Mouse (Mus musculus) midbrain, embryonic 16.5 days (tissue): ENCODE data around the gene Sox11. TPM values are rescaled to one million over a fixed set of nuclear protein-coding genes. Genes with fewer than 3 reads are reported as not detected.
A peak's percentile ranks its signal among the peaks of the same experiment; 100 is the strongest.

Experiments used
- ATAC-seq: fragments of 200-750 bp; cut with Nextera tagmentation; 2 replicates; pipeline ENCODE4 v1.8.0; 2017; ENCODE audit warnings: moderate TSS enrichment
- H3K27ac ChIP-seq: fragments of 300-500 bp; sonication (generic); 2 replicates; pipeline ENCODE4 v1.5.1; 2014; ENCODE audit warnings: mild to moderate bottlenecking, low read length, mixed read lengths
- H3K27me3 ChIP-seq: fragments of 300-500 bp; sonication (generic); 2 replicates; pipeline ENCODE4 v1.6.1; 2014; ENCODE audit warnings: low read depth, low read length, mixed read lengths; ENCODE audit not compliant: control insufficient read depth, insufficient read depth
- H3K36me3 ChIP-seq: fragments of 300-500 bp; sonication (generic); 2 replicates; pipeline ENCODE4 v1.6.1; 2014; ENCODE audit warnings: mild to moderate bottlenecking, low read length, moderate library complexity, mixed read lengths; ENCODE audit not compliant: control insufficient read depth, insufficient read depth
- H3K4me1 ChIP-seq: fragments of 300-500 bp; sonication (generic); 2 replicates; pipeline ENCODE4 v1.6.1; 2014; ENCODE audit warnings: mild to moderate bottlenecking, low read length, mixed read lengths; ENCODE audit not compliant: control insufficient read depth, insufficient read depth
- H3K4me2 ChIP-seq: fragments of 300-500 bp; sonication (generic); 2 replicates; pipeline ENCODE4 v1.6.1; 2014; ENCODE audit warnings: mild to moderate bottlenecking, low read length, mixed read lengths
- H3K4me3 ChIP-seq: fragments of 300-500 bp; sonication (generic); 2 replicates; pipeline ENCODE4 v1.5.1; 2014; ENCODE audit warnings: low read depth, mild to moderate bottlenecking, low read length, moderate library complexity, mixed read lengths
- H3K9ac ChIP-seq: fragments of 300-500 bp; sonication (generic); 2 replicates; pipeline ENCODE4 v1.6.1; 2014; ENCODE audit warnings: low read depth, low read length, mixed read lengths
- H3K9me3 ChIP-seq: fragments of 300-500 bp; sonication (generic); replicated peaks from 2 replicates; pipeline ENCODE4 v1.6.1; 2014; ENCODE audit warnings: mild to moderate bottlenecking, low read length, mixed read lengths; ENCODE audit not compliant: control insufficient read depth, poor library complexity, severe bottlenecking
- WGBS: fragments of 180-500 bp; shearing (Covaris S2); extraction: QIAGEN DNeasy Blood & Tissue Kit; methylation state at CpG from one replicate; pipeline ENCODE4 v1.1.7; 2014; 5-methylcytosine and 5-hydroxymethylcytosine counted together
- polyA plus RNA-seq: library from polyadenylated mRNA; unstranded; fragments of >200 nt; fragmentation: Nextera tagmentation; extraction: Ambion mirVana; gene quantifications from 2 replicates; pipeline ENCODE4 v1.2.1, GENCODE M21; 2015

Sox11 gene
- polyA plus RNA-seq, 1 experiment from 2014 or later = 371 TPM

- Histone ChIP-seq H3K36me3 (no peaks in the 10 kb centered on the region), H3K4me2 (no peak overlapping the region), H3K9me3 (no peaks in the 10 kb centered on the region), H3K27ac (no peak overlapping the region), H3K9ac (no peak overlapping the region), H3K4me1 (no peaks in the 10 kb centered on the region; the same call in 1 of the 2 replicates), H3K27me3 (no peaks in the 10 kb centered on the region), H3K4me3 (no peak overlapping the region)
- no peak for ATAC-seq
- 88% methylated on average over 8 of the region's 8 CpGs for WGBS
Measured at GRCm38 (mm10) chr12:27312985-27313384, 29.4 kb downstream of the Sox11 start.

- no peaks in the 10 kb centered on the region for H3K36me3 ChIP-seq
- no peak for ATAC-seq
Measured at GRCm38 (mm10) chr12:27311854-27312466, 30.4 kb downstream of the Sox11 start.

GRCm38 (mm10) chr12:27311316-27311832, 31.0 kb downstream of the Sox11 start:
- no peak overlapping the region for H3K4me2 ChIP-seq
- WGBS = 48% methylated on average over 5 of the region's 5 CpGs
- H3K27ac ChIP-seq = no peak overlapping the region
- no peaks in the 10 kb centered on the region; the same call in 1 of the 2 replicates for H3K4me1 ChIP-seq
- no peaks in the 10 kb centered on the region for H3K9me3 ChIP-seq
- H3K4me3 ChIP-seq = no peak overlapping the region
- ATAC-seq = no peak
- no peaks in the 10 kb centered on the region for H3K36me3 ChIP-seq
- no peaks in the 10 kb centered on the region for H3K27me3 ChIP-seq
- no peak overlapping the region for H3K9ac ChIP-seq

More at GRCm38 (mm10) chr12:27311854-27312466, 30.4 kb downstream of the Sox11 start:
- Histone ChIP-seq H3K4me1 (no peaks in the 10 kb centered on the region; the same call in 1 of the 2 replicates), H3K27ac (no peak overlapping the region), H3K4me3 (no peak overlapping the region), H3K27me3 (no peaks in the 10 kb centered on the region), H3K4me2 (no peak overlapping the region), H3K9ac (no peak overlapping the region), H3K9me3 (no peaks in the 10 kb centered on the region)
- WGBS = 19% methylated on average over 9 of the region's 9 CpGs

DNA sequence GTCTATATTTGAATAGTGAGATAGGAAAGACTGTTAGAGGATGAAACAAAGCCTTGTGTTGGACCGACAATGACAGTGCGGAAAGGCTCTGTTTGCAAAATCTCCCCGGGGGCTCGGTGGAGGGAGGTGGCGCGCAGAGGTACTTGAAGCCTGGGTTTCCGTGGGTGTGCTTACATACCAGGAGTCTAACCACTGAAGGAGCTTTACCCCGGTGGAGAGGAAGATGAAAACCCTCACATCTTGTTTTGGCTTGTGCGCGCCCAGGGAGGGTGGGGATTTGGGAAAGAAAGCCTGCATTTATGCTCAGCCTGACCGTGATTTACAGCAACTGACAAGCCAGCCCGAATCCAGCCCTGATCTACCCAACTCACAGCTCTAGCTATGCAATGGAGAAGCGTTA, 31.7 kb downstream of the Sox11 start:
- Histone ChIP-seq H3K36me3 (no peaks in the 10 kb centered on the region), H3K4me3 (no peak overlapping the region), H3K4me1 (no peaks in the 10 kb centered on the region; the same call in 1 of the 2 replicates), H3K27me3 (no peaks in the 10 kb centered on the region), H3K4me2 (no peak overlapping the region), H3K27ac (no peak overlapping the region), H3K9ac (no peak overlapping the region), H3K9me3 (no peaks in the 10 kb centered on the region)
- WGBS = 81% methylated on average over 13 of the region's 13 CpGs
- ATAC-seq = no peak

DNA sequence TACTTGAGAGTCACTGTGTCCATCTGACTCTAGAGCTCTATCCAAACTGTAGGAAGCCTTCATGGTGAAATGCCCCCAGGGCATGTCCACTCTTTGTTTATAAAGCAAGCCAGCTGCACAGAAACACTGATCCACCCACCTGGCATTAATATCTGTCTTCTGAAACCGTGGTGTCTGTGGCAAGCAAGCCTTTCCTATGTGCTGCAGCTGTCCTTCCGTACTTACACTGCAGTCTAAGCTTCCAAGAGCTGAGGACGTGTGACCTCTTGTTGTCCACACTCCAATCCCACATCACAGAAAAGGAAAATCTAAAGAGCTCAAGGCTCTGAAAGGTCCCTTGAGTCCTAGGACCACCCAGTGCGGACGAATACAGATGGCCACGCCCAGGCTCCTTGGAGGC, 32.4 kb downstream of the Sox11 start:
- 87% methylated on average over 6 of the region's 6 CpGs for WGBS
- no peak overlapping the region for H3K4me3 ChIP-seq
- H3K9me3 ChIP-seq = no peaks in the 10 kb centered on the region
- no peak overlapping the region for H3K9ac ChIP-seq
- H3K4me2 ChIP-seq = no peak overlapping the region
- no peaks in the 10 kb centered on the region for H3K27me3 ChIP-seq
- no peak for ATAC-seq
- H3K27ac ChIP-seq = no peak overlapping the region
- H3K4me1 ChIP-seq = no peaks in the 10 kb centered on the region; the same call in 1 of the 2 replicates
- no peaks in the 10 kb centered on the region for H3K36me3 ChIP-seq

DNA sequence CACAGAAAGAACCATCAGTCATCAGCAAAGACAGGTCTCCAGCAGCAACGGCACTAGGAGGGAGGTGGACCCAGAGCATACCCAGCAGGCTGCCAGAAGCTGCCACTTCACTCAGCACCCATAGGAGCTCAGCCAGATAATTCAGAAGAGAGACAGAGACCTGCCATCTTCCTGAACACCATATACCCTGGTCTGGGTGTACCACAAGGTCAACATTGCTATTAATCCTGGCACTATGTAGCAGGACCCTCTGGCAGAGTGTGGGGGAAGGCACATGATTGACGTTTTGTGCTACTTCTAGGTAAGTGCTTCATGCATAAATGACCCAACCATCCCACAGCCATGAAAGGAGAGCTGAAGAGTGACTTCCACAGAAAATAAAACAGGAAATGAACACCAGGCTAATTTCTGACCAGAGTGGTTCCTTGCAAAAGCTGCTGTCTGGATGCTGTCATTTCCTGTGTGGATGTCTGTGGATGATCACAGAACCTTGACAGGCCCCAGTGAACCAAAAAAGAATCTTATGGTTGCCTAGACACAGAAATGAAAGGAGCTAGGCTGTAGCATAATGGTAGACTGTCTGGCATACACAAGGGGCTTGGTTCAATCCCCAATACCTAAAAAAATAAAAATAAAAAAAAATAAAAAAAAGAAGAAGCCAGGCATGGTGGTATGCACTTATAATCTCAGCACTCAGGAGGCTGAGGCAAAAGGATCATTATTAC, 37.5 kb downstream of the Sox11 start:
- H3K4me3 ChIP-seq = no peak overlapping the region
- no peak overlapping the region for H3K4me2 ChIP-seq
- no peaks in the 10 kb centered on the region for H3K9me3 ChIP-seq
- no peak overlapping the region for H3K9ac ChIP-seq
- no peaks in the 10 kb centered on the region for H3K4me1 ChIP-seq
- no peaks in the 10 kb centered on the region for H3K36me3 ChIP-seq
- no peaks in the 10 kb centered on the region for H3K27me3 ChIP-seq
- no peak for ATAC-seq
- 59% methylated on average over 2 of the region's 2 CpGs for WGBS
- 0 out of 2 replicates have a peak overlapping the region, but pooled peaks have one; percentile 22 for H3K27ac ChIP-seq

GRCm38 (mm10) chr12:27303190-27303589, 39.2 kb downstream of the Sox11 start:
- Histone ChIP-seq H3K4me2 (no peak overlapping the region), H3K9ac (no peak overlapping the region), H3K9me3 (no peaks in the 10 kb centered on the region), H3K4me1 (no peaks in the 10 kb centered on the region), H3K27ac (no peak overlapping the region), H3K27me3 (no peaks in the 10 kb centered on the region), H3K36me3 (no peaks in the 10 kb centered on the region), H3K4me3 (no peak overlapping the region)
- ATAC-seq = no peak
- WGBS = 83% methylated on average over 6 of the region's 6 CpGs

DNA sequence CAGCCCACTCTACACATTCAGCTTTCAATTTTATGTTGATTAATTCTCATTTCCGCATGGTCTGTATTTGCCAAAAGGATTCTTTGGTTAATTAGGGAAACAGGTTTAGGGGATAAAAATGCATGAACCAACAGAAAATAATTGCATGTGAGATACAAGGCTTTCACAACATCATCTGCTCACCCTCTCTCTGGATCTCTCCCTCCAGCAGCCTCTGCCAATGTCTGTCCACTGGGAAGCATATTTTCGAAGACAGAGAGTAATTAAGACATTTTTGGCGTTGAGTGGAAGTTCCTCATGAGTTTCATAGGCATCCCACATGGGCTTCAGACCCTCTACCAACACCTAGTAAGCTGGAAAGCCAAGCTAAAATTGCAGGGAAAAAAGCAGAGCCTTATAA, 43.7 kb downstream of the Sox11 start:
- Histone ChIP-seq H3K9ac (no peak overlapping the region), H3K4me2 (no peak overlapping the region), H3K4me1 (peaks cover 4% of the 10 kb centered on the region; the same call in 1 of the 2 replicates), H3K36me3 (no peaks in the 10 kb centered on the region), H3K27ac (no peak overlapping the region), H3K4me3 (no peak overlapping the region), H3K27me3 (no peaks in the 10 kb centered on the region), H3K9me3 (no peaks in the 10 kb centered on the region)
- 76% methylated on average over 3 of the region's 3 CpGs for WGBS
- no peak for ATAC-seq

- Histone ChIP-seq H3K4me3 (no peak overlapping the region), H3K4me1 (peaks cover 8% of the 10 kb centered on the region), H3K27ac (no peak overlapping the region), H3K9me3 (no peaks in the 10 kb centered on the region), H3K4me2 (no peak overlapping the region), H3K36me3 (no peaks in the 10 kb centered on the region), H3K27me3 (no peaks in the 10 kb centered on the region), H3K9ac (no peak overlapping the region)
- ATAC-seq = no peak
- WGBS = 58% methylated on average over 1 of the region's 1 CpGs
Measured at GRCm38 (mm10) chr12:27294191-27294590, 48.2 kb downstream of the Sox11 start.
